Mouse (Mus musculus) kidney, adult 2 months (tissue): ENCODE results near the gene Basp1. TPM values are rescaled to one million over a fixed set of nuclear protein-coding genes. Genes with fewer than 3 reads are reported as not detected.
A peak's percentile ranks its signal among the peaks of the same experiment; 100 is the strongest.
"Not testable (repeated sequence)": the region's sequence is repeated elsewhere in the genome, so short reads cannot be mapped to it uniquely, and the experiment has no call there.

Experiments
- DNase-seq: peaks from one replicate; pipeline ENCODE4 v3.0.0; 2021
- H3K27ac ChIP-seq: fragments of 200-500 bp; 2 replicates; pipeline ENCODE4 v1.5.1; 2012; ENCODE audit warnings: low read depth, low read length, control low read depth, inconsistent platforms; ENCODE audit not compliant: insufficient read depth
- H3K27me3 ChIP-seq: fragments of 200-500 bp; replicated peaks from 2 replicates; pipeline ENCODE4 v1.6.1; 2012; ENCODE audit warnings: mild to moderate bottlenecking, moderate library complexity, low read length, inconsistent platforms; ENCODE audit not compliant: control insufficient read depth, insufficient read depth
- H3K36me3 ChIP-seq: fragments of 200-500 bp; 2 replicates; pipeline ENCODE4 v1.6.1; 2012; ENCODE audit warnings: mild to moderate bottlenecking, moderate library complexity, low read length, inconsistent platforms; ENCODE audit not compliant: control insufficient read depth, insufficient read depth
- H3K4me1 ChIP-seq: fragments of 200-500 bp; 2 replicates; pipeline ENCODE4 v1.6.1; 2011; ENCODE audit warnings: low read length; ENCODE audit not compliant: control insufficient read depth, insufficient read depth
- H3K4me3 ChIP-seq: fragments of 200-500 bp; 2 replicates; pipeline ENCODE4 v1.5.1; 2011; ENCODE audit warnings: mild to moderate bottlenecking, low read depth, low read length, control low read depth; ENCODE audit not compliant: insufficient read depth
- CTCF ChIP-seq: fragments of 200-500 bp; conservative IDR thresholded peaks from 2 replicates; pipeline ENCODE4 v1.5.1; 2011; ENCODE audit warnings: low read depth, mild to moderate bottlenecking, control low read depth, low read length, moderate library complexity, mixed read lengths; ENCODE audit not compliant: insufficient read depth, insufficient read length
- POLR2A ChIP-seq: fragments of 200-500 bp; IDR thresholded peaks from one replicate; pipeline ENCODE4 v1.6.1; 2011; ENCODE audit warnings: low read depth, low read length, control low read depth
- WGBS: fragments of 180-500 bp; shearing (Covaris S2); methylation state at CpG from one replicate; pipeline ENCODE4 v1.1.7; 2018; 5-methylcytosine and 5-hydroxymethylcytosine counted together
- polyA plus RNA-seq: library from polyadenylated mRNA; depleted of rRNA; stranded (reverse); fragments of >200 nt; gene quantifications from 2 replicates; pipeline ENCODE4 v1.2.3, GENCODE M21; 2012; rRNA removed

The Basp1 gene
- polyA plus RNA-seq: 1.6 and 2.7 TPM in 2 replicates

GRCm38 (mm10) chr15:25413378-25413901, at the start of gene Basp1:
Basp1 (minus strand) TSS chr15:25413764.
- WGBS: 1% methylated on average over 36 of the region's 60 CpGs
- Histone ChIP-seq H3K4me3 (peak within 1 kb of the TSS; percentile 21), H3K36me3 (no peaks in the 10 kb centered on the region), H3K4me1 (0 out of 2 replicates have a peak, but pooled peaks cover 4% of the 10 kb centered on the region), H3K27me3 (peaks cover 6% of the 10 kb centered on the region; the same call in 1 of the 2 replicates), H3K27ac (no peak within 1 kb of the TSS)
- TF ChIP-seq CTCF (no peak), POLR2A (no peak)
- peak; percentile 29 for DNase-seq

- DNase-seq, H3K27me3 ChIP-seq, H3K27ac ChIP-seq, H3K4me3 ChIP-seq, H3K36me3 ChIP-seq, H3K4me1 ChIP-seq: not testable (repeated sequence)
Measured at GRCm38 (mm10) chr15:25463076-25463475, 49.5 kb upstream of the Basp1 start.

DNA sequence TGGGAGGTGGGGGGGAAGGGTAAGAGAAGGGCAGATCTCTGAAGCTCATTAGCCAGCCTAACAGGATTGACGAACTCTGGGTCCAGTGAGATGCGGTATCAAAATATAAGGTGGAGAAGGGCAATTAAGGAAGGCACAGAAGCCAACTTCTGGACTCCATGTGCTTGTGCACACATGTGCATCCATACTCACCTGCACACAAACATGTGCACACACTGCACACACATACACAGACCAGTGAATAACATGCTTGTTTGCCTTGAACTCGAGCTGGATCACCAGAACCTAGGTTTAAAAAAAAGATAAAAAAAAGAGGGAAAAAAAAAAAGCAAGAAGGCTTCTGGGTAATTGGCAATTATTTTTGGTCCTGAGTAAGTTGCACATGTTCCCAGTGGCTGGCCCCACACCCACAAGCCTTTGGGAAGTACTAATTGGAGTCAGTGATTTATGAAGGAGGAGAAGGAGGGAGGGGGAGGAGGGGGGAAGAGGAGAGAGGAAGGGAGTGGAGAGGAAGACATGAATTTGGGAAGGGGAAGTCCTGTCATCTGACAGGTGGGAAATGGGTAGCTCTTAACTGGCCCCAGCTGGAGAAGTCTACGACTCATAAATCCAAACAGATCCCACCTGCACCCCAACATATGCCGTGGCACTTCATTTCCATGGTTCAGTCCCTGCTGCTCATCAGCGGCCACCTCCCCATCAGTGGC, 48.6 kb upstream of the Basp1 start:
- H3K36me3 ChIP-seq: no peaks in the 10 kb centered on the region
- H3K4me1 ChIP-seq: peaks cover 2% of the 10 kb centered on the region; the same call in 1 of the 2 replicates
- no peaks in the 10 kb centered on the region for H3K27me3 ChIP-seq
- WGBS: 48% methylated on average over 6 of the region's 6 CpGs
- H3K4me3 ChIP-seq: no peak overlapping the region
- TF ChIP-seq POLR2A (no peak), CTCF (no peak)
- no peak overlapping the region for H3K27ac ChIP-seq
- DNase-seq: no peak

DNA sequence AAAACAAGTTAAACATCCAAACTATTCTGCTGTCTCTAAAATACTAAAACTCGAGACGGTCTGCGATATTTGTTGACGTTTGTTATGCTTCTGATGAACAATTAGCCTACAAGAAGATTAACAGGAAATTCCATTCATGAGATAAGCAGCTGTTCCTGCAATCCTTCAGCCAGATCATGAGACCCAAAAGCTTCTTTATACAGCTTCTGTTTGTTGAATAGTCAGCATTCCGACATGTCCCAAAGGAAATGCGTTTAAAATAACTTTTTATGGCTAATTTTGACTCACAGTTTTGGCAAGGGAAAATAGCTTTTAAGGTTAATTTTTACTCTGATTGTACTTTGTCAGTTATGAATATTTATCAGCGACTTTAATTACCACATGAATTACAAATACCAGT, 46.3 kb upstream of the Basp1 start:
- no peaks in the 10 kb centered on the region for H3K36me3 ChIP-seq
- TF ChIP-seq CTCF: no peak
- TF ChIP-seq POLR2A: no peak
- H3K27me3 ChIP-seq: no peaks in the 10 kb centered on the region
- peak overlapping the region; percentile 97 for H3K27ac ChIP-seq
- 29% methylated on average over 7 of the region's 7 CpGs for WGBS
- H3K4me1 ChIP-seq: peaks cover 2% of the 10 kb centered on the region; the same call in 1 of the 2 replicates
- DNase-seq: peak; percentile 84
- no peak overlapping the region for H3K4me3 ChIP-seq

GRCm38 (mm10) chr15:25457421-25457820, 43.9 kb upstream of the Basp1 start:
- Histone ChIP-seq H3K4me1 (peaks cover 2% of the 10 kb centered on the region; the same call in 1 of the 2 replicates), H3K4me3 (no peak overlapping the region), H3K27me3 (no peaks in the 10 kb centered on the region), H3K27ac (no peak overlapping the region), H3K36me3 (no peaks in the 10 kb centered on the region)
- WGBS: 89% methylated on average over 2 of the region's 2 CpGs
- no peak for DNase-seq
- TF ChIP-seq POLR2A (no peak), CTCF (no peak)

GRCm38 (mm10) chr15:25453538-25453937, 40.0 kb upstream of the Basp1 start:
- no peak overlapping the region for H3K27ac ChIP-seq
- H3K36me3 ChIP-seq: no peaks in the 10 kb centered on the region
- TF ChIP-seq CTCF (no peak), POLR2A (no peak)
- H3K4me3 ChIP-seq: no peak overlapping the region
- peaks cover 2% of the 10 kb centered on the region; the same call in 1 of the 2 replicates for H3K4me1 ChIP-seq
- no peak for DNase-seq
- 95% methylated on average over 3 of the region's 3 CpGs for WGBS
- no peaks in the 10 kb centered on the region for H3K27me3 ChIP-seq

DNA sequence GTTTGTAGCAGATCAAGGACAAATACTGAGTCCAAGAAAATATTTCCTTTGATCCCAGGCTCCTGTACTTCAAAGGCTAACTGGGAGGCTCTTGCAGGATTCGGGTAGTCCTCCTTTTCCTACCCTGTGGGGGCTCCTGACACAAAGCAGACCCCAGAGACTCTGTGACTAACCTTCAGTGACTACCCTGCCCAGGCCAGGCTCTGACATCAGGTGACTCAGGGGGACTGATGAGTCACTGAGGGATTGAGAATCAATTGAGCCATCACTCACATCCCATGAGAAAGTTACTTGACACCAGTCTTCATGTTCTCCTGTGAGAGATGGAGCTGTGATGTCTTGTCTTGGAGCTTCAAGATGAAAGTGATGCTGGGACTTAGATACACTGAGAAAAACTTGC, 35.8 kb upstream of the Basp1 start:
- TF ChIP-seq POLR2A (no peak), CTCF (no peak)
- no peaks in the 10 kb centered on the region for H3K27me3 ChIP-seq
- 0 out of 2 replicates have a peak, but pooled peaks cover 3% of the 10 kb centered on the region for H3K4me1 ChIP-seq
- H3K27ac ChIP-seq: no peak overlapping the region
- H3K36me3 ChIP-seq: no peaks in the 10 kb centered on the region
- DNase-seq: no peak
- no peak overlapping the region for H3K4me3 ChIP-seq
- 43% methylated on average over 1 of the region's 1 CpGs for WGBS
